25 mouse cellular contexts compared by ENCODE assay signal in genomic region chr13:56088602-56089001, GRCm38 (mm10). TPM values are rescaled to one million over a fixed set of nuclear protein-coding genes. Genes with fewer than 3 reads are reported as not detected.
A peak's percentile ranks its signal among the peaks of the same experiment; 100 is the strongest.
DNase-seq lines count a peak whose midpoint lies in the region; ATAC-seq and TF ChIP-seq lines count a peak whose summit lies in the region.
"Had no signal": no experiment of that assay in that cellular context is flagged by ENCODE, and none has a peak within 500 bp of the region (broad histone marks: within the 10 kb centered on the region; RNA-seq: fewer than 3 reads in every experiment).

No protein-coding gene starts in this region.

- TF ChIP-seq POLR2A in heart, adult 2 months (IDR thresholded peaks at IDR 0.05; ENCODE audit: insufficient read depth, low read depth, low read length) = no peak

- no peaks in the 10 kb centered on the region for H3K27me3 ChIP-seq in heart, embryonic 10.5 days (ENCODE audit: insufficient read depth, poor library complexity, severe bottlenecking)
- no peaks in the 10 kb centered on the region for H3K27me3 ChIP-seq in heart, postnatal 0 days (ENCODE audit: control insufficient read depth, insufficient read depth, low read length)
- H3K27me3 ChIP-seq in heart, adult 2 months (ENCODE audit: control insufficient read depth, insufficient read depth, low read length) = no peaks in the 10 kb centered on the region
- H3K27me3 ChIP-seq in limb, embryonic 12.5 days = no peaks in the 10 kb centered on the region
- no peaks in the 10 kb centered on the region for H3K27me3 ChIP-seq in limb, embryonic 10.5 days (ENCODE audit: low read depth, poor library complexity, severe bottlenecking)
- H3K27me3 ChIP-seq: forebrain, embryonic 12.5 days; stomach, embryonic 15.5 days had no signal

- H3K9me3 ChIP-seq in heart, embryonic 10.5 days = no peaks in the 10 kb centered on the region
- H3K9me3 ChIP-seq in heart, postnatal 0 days (replicated peaks; ENCODE audit: control insufficient read depth, low read length) = no peaks in the 10 kb centered on the region
- no peaks in the 10 kb centered on the region for H3K9me3 ChIP-seq in limb, embryonic 12.5 days
- H3K9me3 ChIP-seq in limb, embryonic 10.5 days (replicated peaks) = no peaks in the 10 kb centered on the region
- H3K9me3 ChIP-seq: forebrain, embryonic 12.5 days; stomach, embryonic 15.5 days had no signal

- TF ChIP-seq EP300 in heart, postnatal 0 days (IDR thresholded peaks at IDR 0.05; ENCODE audit: low read depth) = no peak
- TF ChIP-seq EP300 in heart, adult 2 months (IDR thresholded peaks at IDR 0.05; ENCODE audit: insufficient read depth, low read depth, low read length) = no peak

- H3K9ac ChIP-seq in heart, postnatal 0 days (replicated peaks; ENCODE audit: low read depth, low read length) = no peak overlapping the region
- no peak overlapping the region for H3K9ac ChIP-seq in heart, adult 2 months (ENCODE audit: low read depth, low read length)
- H3K9ac ChIP-seq in limb, embryonic 12.5 days (replicated peaks) = no peak overlapping the region
- H3K9ac ChIP-seq: forebrain, embryonic 12.5 days; stomach, embryonic 15.5 days had no signal

- H3K4me1 ChIP-seq in heart, embryonic 10.5 days = peaks cover 34% of the 10 kb centered on the region
- peaks cover 40% of the 10 kb centered on the region for H3K4me1 ChIP-seq in heart, postnatal 0 days (ENCODE audit: control insufficient read depth, insufficient read depth)
- peaks cover 12% of the 10 kb centered on the region for H3K4me1 ChIP-seq in heart, adult 2 months (ENCODE audit: control insufficient read depth, insufficient read depth, low read length)
- peaks cover 18% of the 10 kb centered on the region for H3K4me1 ChIP-seq in limb, embryonic 12.5 days (replicated peaks)
- peaks cover 7% of the 10 kb centered on the region for H3K4me1 ChIP-seq in limb, embryonic 10.5 days
- H3K4me1 ChIP-seq: stomach, embryonic 15.5 days had no signal

- no peak overlapping the region for H3K4me2 ChIP-seq in heart, postnatal 0 days (ENCODE audit: low read depth, low read length)
- no peak overlapping the region for H3K4me2 ChIP-seq in limb, embryonic 12.5 days
- H3K4me2 ChIP-seq: forebrain, embryonic 12.5 days; liver, embryonic 11.5 days; stomach, embryonic 15.5 days had no signal

- H3K79me2 ChIP-seq in heart, adult 2 months (replicated peaks; ENCODE audit: control insufficient read depth, insufficient read depth, low read length) = no peaks in the 10 kb centered on the region

- no peak for DNase-seq in heart, embryonic 10.5 days (ENCODE audit: low spot score)
- no peak for DNase-seq in heart, adult 18-20 months
- no peak for DNase-seq in heart, postnatal 0 days (ENCODE audit: low spot score)
- no peak for DNase-seq in heart, adult 2 months
- DNase-seq in limb, embryonic 10.5 days (ENCODE audit: low spot score) = no peak
- DNase-seq in spleen, postnatal 14 days (ENCODE audit: low spot score in 2 of 2) = no peak
- DNase-seq: adrenal gland, postnatal 36 days; B cell, adult 2 months; cerebellum, adult 18-20 months; cerebellum, postnatal 25 days; embryo, embryonic 11 days; kidney, adult 18-20 months; kidney, postnatal 10 days; left cerebral cortex, postnatal 4 days; lung, adult 18-20 months; lung, postnatal 14 days; midbrain, embryonic 14.5 days; right cerebral cortex, postnatal 25 days; thymus, adult 2 months had no signal

- H3K27ac ChIP-seq in heart, embryonic 10.5 days = peak overlapping the region; percentile 74; the same call in 1 of the 2 replicates
- H3K27ac ChIP-seq in heart, postnatal 0 days (ENCODE audit: low read depth) = peak overlapping the region; percentile 85
- H3K27ac ChIP-seq in heart, adult 2 months = no peak overlapping the region; the same call in 1 of the 2 replicates
- H3K27ac ChIP-seq in limb, embryonic 12.5 days = 0 out of 2 replicates have a peak overlapping the region, but pooled peaks have one; percentile 12
- H3K27ac ChIP-seq in limb, embryonic 10.5 days = no peak overlapping the region
- H3K27ac ChIP-seq: forebrain, embryonic 12.5 days; left cerebral cortex, adult 2 months; stomach, embryonic 15.5 days had no signal

- intact Hi-C loops in heart, adult 2 months (cut with DNase I) = loop anchor here (10.0 kb wide), 1 partner anchor 46 kb away; the partner anchor contains the start of gene H2afy

- ATAC-seq in heart, postnatal 0 days (ENCODE audit: insufficient read depth, low read depth) = no peak
- ATAC-seq in limb, embryonic 12.5 days (ENCODE audit: insufficient number of reproducible peaks, insufficient read depth, low FRiP score, low TSS enrichment, low read depth) = no peak

- no peak overlapping the region for H3K4me3 ChIP-seq in heart, embryonic 10.5 days
- H3K4me3 ChIP-seq in heart, postnatal 0 days (ENCODE audit: low read depth, low read length) = no peak overlapping the region
- H3K4me3 ChIP-seq in heart, adult 2 months = no peak overlapping the region
- no peak overlapping the region for H3K4me3 ChIP-seq in limb, embryonic 12.5 days (replicated peaks)
- H3K4me3 ChIP-seq in limb, embryonic 10.5 days = no peak overlapping the region
- H3K4me3 ChIP-seq: forebrain, embryonic 12.5 days; left cerebral cortex, adult 2 months; myocyte; stomach, embryonic 15.5 days had no signal

- H3K36me3 ChIP-seq in heart, embryonic 10.5 days = peaks cover 91% of the 10 kb centered on the region
- H3K36me3 ChIP-seq in heart, postnatal 0 days (replicated peaks; ENCODE audit: control insufficient read depth, insufficient read depth, low read length) = peaks cover 39% of the 10 kb centered on the region
- H3K36me3 ChIP-seq in heart, adult 2 months (ENCODE audit: control insufficient read depth, insufficient read depth, low read length) = no peaks in the 10 kb centered on the region
- H3K36me3 ChIP-seq in limb, embryonic 12.5 days = peaks cover 97% of the 10 kb centered on the region
- peaks cover 100% of the 10 kb centered on the region for H3K36me3 ChIP-seq in limb, embryonic 10.5 days

- no peak for TF ChIP-seq CTCF in heart, postnatal 0 days (IDR thresholded peaks at IDR 0.05; ENCODE audit: low read depth)
- TF ChIP-seq CTCF in heart, adult 2 months (IDR thresholded peaks at IDR 0.05) = no peak

- 83% methylated on average over 13 of the region's 13 CpGs for WGBS in heart, embryonic 10.5 days
- 62% methylated on average over 13 of the region's 13 CpGs for WGBS in heart, postnatal 0 days
- WGBS in heart, adult 2 months = 82% methylated on average over 13 of the region's 13 CpGs
- 88% methylated on average over 13 of the region's 13 CpGs for WGBS in limb, embryonic 12.5 days
- WGBS in limb, embryonic 10.5 days = 93% methylated on average over 13 of the region's 13 CpGs

RNA-seq across cellular contexts. Expression of gene H2afy, which starts 47.6 kb away (rescaled TPM):
- polyA plus RNA-seq in heart, embryonic 10.5 days (2016; fragmentation: Nextera tagmentation; extraction: Ambion mirVana) = 134 and 287 TPM in 2 replicates
- total RNA-seq in heart, adult 18-20 months (2021) = 10 to 100 TPM; 47.2 to 58.4 TPM
- total RNA-seq in heart, postnatal 0 days (2014; rRNA removed; ENCODE audit: low replicate concordance) = 45.0 and 93.1 TPM in 2 replicates
- polyA plus RNA-seq in heart, postnatal 0 days (2015; fragmentation: Nextera tagmentation; extraction: Ambion mirVana) = 61.7 and 62.0 TPM in 2 replicates
- 10 to 100 TPM; 43.3 to 49.6 TPM for total RNA-seq in heart, adult 2 months (2021)
- 34.9 and 39.4 TPM in 2 replicates for polyA plus RNA-seq in heart, adult 2 months (2012; rRNA removed)
- polyA plus RNA-seq in limb, embryonic 12.5 days (2016; fragmentation: Nextera tagmentation; extraction: Ambion mirVana) = 607 and 623 TPM in 2 replicates
- 642 and 645 TPM in 2 replicates for polyA plus RNA-seq in limb, embryonic 10.5 days (2016; fragmentation: Nextera tagmentation; extraction: Ambion mirVana)

Comparison
In these comparisons a context has a peak if more than half of its experiments do, and no peak if none do; other contexts are left out.
1. H3K27ac ChIP-seq: peak in heart, embryonic 10.5 days (single experiment), heart, postnatal 0 days (single experiment) and limb, embryonic 12.5 days (single experiment); none in heart, adult 2 months (single experiment) and limb, embryonic 10.5 days (single experiment).